Mouse (Mus musculus) kidney, adult 11 months (tissue): ENCODE results near the gene Loxl1.

Experiments used
- DNase-seq: peaks from one replicate; pipeline ENCODE4 v3.0.0; 2022

Gene Loxl1

DNA sequence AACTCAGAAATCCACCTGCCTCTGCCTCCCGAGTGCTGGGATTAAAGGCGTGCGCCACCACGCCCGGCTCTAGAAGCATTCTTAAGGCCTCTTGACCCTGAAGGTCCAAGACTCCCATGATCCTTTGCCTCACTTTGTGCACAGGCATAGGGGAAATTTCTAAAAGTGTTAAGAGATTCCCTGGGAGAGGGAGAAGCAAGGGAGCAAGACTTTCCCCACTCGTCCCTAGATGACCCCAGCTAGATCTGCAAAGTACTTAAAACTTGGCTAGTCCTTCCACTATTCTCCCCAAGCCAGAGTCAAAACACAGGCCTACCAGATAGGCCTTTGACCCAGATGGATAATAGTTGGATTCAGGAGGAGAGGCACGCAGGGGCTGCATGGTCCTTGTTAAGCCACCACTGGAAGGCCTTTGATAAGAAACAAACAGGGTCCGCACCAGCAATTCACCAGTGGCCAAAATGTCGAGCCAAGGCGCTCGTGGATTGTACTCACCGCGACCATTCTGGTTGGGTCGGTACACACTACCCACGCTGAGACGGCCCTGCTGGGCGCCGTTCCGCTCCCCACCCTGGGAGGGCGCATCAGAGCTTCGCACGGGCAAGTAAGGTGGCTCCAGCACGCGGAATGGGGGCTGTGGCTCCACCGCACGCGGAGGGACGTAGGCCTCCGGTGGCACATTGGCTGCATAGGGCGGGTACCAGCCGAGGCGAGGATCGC is 1.6 kb downstream of the Loxl1 start:
- no peak for DNase-seq

GRCm38 (mm10) chr9:58310043-58310660 is 2.8 kb downstream of the Loxl1 start:
- peak; percentile 40 for DNase-seq

DNA sequence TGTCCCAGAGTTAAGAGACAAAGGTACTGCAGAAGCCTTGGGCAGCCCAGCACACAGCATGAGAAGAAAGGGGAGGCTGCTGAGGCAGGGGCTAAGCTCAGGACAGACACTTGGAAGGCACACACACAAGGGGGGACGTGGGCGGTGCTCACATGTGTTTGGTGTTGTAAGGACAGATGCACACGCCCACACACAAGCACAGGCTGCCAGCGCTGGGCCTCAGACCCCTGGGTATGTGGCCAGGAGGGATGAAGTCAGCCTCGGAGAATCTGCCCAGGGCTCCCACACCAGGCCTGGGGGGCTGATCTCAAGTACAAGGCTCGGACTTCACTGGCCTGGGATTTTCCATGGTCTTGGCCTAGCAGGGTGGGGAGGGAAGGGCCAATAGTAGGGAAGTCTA is 4.6 kb downstream of the Loxl1 start:
- no peak for DNase-seq

GRCm38 (mm10) chr9:58305686-58306085 is 7.3 kb downstream of the Loxl1 start:
- DNase-seq: no peak

DNA sequence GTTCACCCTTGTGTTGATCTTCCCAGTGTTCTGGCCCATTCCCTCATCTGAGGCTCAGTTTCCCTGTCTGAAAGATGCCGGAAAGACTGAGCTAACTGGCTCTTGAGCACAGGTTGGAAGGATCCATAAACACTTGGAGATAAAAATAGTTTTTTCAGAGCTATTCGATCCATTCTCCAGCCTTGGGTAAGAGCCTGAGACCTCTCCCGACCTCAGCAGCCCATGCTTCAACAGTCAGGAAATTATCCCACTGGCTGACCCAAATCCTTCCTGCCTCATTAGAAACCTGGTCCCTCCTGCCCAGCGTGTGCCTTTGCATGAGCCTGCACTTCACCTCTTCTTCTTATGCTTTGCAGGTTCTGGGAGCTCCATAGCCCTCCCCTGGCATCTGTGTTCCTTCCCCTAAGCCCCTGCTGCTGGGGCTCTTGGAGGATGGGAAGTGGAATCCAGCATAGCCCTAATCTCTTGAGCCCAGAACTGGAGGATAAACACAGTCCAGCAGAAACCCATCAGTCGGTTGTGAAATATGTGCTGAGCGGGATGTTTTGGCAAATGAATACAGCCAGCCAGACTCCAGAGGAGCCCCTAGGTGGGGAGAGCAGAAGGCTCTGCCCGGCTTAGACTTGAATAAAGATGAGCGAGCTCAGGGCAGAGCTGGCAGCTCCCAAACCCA is 9.3 kb downstream of the Loxl1 start:
- DNase-seq: no peak

DNA sequence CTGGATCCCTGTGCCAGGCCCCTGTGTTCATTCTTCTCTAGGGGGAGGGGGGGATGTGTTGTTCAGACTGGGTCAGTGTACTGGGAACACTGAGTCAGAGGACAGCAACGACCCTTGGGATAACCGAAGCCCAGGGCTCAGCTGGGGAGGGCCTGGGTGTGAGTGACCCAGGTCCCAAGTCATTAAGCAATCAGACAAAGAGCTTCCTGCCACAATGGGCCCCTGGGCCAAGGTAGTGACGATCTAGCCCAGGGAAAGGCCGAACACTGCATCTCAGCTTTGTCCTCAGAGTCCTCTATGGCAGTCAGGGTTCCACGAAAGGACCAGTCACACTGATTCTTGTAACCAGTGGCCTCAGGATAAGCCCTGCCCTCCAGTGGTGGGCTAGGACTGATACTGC is 9.9 kb downstream of the Loxl1 start:
- DNase-seq: no peak

DNA sequence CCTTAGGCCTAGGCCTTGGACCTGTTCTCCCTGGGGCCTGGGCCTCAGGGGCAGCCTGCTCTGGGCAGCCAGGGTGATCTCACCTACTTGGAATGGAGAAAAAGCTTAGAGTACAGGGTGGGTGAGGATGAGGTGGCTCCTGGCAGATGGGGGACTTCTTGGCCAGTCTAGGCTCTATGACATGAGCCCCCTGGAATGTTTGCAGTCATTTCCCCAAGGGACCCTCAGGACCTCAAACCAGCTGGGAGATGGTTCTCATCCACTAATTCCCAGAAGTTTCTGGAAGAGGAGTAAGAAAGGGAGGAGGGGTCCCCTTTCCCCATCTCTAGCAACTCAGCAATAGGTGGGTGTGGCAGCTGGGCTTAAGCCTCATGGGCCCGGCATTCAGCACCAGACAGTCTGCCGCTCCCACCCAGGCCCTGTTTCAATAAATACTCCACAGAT is 13.6 kb downstream of the Loxl1 start:
- DNase-seq: no peak

DNA sequence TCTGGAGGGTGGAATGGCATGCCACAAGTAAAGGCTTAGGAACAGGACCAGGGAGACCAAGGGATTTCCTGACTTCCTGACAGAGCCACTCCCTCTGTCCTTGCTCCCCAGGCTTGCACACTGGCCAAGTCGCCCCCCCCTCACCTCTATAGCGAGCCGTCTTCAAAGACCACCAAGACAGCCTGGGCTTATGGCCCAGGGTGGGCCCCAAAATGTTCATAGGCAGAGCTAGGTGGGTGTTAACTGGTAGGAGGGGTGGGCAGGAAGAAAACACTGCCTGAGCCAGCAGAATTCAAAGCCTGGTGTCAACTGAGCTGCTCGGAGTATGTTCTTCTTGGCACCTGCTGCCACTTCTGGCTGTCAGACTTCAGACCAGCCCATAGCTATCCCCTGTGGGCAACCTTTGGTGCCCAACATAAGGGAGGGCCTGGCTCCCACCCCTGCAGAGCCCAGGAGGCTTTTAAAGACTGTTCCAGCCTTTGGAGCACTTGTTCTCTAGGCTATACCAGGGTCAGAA is 15.0 kb downstream of the Loxl1 start:
- no peak for DNase-seq

- no peak for DNase-seq
Observed at GRCm38 (mm10) chr9:58297065-58297464, 15.9 kb downstream of the Loxl1 start.

- peak; percentile 43 for DNase-seq
Observed at GRCm38 (mm10) chr9:58295766-58296361, 17.1 kb downstream of the Loxl1 start.

- no peak for DNase-seq
Observed at GRCm38 (mm10) chr9:58295345-58295744, 17.6 kb downstream of the Loxl1 start.

DNA sequence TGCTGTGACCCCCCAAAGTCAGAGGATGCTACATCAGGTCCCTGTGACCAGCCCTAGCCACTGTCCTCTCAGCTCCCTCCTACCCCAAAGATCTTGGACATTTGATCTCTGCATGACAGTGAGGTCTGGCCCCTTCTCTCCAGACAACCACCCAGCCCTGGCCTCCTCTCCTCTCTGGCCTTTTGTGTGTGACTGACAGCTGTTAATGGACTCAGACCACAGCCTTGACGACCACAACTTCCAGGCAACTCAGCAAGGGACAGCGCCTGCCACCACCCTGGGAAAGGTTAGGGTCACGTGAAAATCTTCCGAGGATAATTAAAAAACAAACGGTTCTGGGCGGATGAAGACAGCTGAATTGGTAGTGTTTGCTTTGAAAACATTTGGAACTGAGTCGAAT is 18.5 kb downstream of the Loxl1 start:
- DNase-seq: no peak

DNA sequence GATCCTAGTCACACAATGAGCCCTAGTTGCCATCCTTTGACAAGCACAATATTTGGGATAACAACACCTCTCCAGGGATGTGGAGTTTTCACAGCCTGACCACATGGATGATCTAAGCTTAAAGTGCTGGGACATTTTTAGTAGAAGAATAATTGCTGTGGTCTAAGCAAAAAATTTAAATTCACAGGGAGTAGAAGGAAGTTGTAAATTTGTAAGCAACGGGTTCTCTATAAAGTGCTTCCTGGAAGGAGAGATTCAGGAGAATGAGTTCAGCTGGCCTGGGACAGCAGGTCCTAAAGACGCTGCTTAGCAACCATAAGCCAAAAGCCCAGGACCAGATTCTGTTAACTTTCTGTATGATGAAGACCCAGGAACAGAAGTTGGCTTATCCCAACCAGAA is 23.1 kb downstream of the Loxl1 start:
- no peak for DNase-seq

- peak; percentile 50 for DNase-seq
Observed at GRCm38 (mm10) chr9:58289090-58289489, 23.9 kb downstream of the Loxl1 start.

- no peak for DNase-seq
Observed at GRCm38 (mm10) chr9:58283431-58283830, 29.6 kb downstream of the Loxl1 start.

GRCm38 (mm10) chr9:58281597-58281996 is 31.4 kb downstream of the Loxl1 start:
- DNase-seq: no peak

DNA sequence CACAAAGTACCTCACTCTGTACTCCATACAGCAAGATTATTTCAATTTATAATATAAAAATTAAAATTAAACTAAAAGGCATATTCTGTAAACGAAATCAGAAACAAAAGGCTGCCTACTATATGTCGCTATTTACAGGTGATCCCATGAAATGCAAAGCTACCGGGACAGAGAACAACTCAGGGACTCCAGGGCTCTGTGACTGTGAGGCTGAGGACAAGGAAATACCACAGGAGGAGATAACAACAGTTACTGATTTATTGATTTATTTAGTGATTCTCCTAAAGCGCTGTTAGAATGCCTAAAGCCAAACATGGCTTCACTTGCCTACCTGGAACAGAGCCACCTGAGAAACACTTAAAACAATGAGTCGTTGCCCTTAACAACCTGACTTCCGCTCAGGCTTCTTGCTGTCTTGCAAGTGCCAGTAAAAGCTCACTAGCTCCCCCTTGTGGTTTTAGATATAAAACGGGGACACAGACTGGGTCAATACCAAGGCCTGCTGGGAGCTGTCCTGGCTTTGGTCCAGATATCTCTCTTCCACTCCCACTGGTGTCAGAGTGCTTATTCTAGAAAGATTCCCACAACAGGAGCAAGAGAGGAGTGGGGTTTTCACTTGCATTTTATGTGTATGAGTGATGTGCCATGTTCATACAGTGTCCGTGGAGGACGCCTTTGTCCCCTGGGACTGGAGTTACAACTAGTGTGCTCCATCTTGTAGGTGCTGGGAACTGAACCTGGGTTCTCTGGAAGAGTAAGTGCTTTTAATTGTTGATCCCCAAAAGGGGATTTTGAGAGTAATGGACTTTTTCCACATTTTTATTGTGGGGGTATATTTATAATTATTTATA is 32.5 kb downstream of the Loxl1 start:
- peak; percentile 76 for DNase-seq

GRCm38 (mm10) chr9:58279780-58280179 is 33.2 kb downstream of the Loxl1 start:
- DNase-seq: no peak

DNA sequence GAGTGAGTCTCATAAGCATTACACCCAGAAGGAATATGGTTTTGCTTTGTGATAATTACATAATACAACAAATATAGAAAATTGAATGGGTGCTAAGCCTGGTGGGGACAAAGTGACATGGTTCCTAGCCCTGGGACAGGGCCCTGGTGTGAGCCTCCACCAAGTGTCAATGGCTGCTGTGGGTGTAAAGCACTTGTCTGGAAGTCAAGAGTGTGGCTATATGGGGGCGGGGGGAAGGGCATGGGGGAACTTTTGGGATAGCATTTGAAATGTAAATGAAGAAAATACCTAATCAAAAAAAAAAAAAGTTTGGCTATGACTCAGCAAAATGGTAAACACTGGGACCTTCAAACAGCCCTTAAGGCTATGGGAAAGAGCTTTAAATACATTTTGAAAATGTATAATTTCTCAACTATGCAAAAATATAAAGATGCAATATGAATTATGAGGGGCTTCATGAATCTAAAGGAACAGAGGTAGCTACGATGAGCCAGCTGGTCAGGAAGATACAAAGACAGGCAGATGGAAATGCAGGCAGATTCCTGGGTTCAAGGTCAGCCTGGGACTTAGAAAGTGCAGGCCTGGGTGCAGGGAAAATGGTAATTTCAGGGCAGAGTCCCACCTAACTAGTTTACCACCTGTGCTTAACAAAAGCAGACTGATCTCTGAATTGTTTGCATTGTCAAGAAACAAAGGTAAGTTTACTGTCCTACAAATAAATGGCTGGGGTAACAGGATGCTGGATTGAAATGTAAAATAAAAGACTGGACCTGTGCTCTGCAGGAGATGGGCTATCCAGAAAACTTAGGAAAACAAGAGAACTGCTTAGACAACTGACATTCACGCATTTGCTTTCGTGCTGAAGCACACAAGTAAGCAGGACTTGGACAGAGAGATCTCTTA is 33.9 kb downstream of the Loxl1 start:
- no peak for DNase-seq

GRCm38 (mm10) chr9:58278313-58278712 is 34.7 kb downstream of the Loxl1 start:
- DNase-seq: no peak

DNA sequence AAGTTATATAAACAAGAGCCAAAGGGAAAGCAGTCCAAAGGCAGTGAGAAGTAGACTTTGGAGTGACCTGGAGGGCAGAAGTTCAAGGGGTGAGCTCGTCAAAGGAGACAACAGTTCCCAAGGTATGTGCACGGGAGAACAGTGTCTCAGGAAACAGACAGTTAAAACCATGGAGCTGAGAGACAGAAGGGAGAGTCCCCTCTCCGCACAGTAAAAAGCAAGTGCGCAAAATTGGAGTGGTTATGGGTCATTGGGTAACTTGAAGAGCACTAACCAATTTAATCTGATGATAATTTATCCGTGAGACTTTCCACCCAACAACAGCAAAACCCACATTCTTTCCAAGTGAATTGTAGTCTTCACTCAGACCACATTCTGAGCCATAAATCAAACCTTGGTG is 36.6 kb downstream of the Loxl1 start:
- peak; percentile 64 for DNase-seq
